Mouse (Mus musculus) spleen, embryonic (tissue): ENCODE measurements around the gene Capsl.

Experiments used
- CTCF ChIA-PET: fragments of 350-600 bp; sonication (Branson Sonifier 250); formaldehyde crosslinking; loops from one replicate; lab custom pipeline; 2022; lab: Charles Lee

Gene Capsl

DNA sequence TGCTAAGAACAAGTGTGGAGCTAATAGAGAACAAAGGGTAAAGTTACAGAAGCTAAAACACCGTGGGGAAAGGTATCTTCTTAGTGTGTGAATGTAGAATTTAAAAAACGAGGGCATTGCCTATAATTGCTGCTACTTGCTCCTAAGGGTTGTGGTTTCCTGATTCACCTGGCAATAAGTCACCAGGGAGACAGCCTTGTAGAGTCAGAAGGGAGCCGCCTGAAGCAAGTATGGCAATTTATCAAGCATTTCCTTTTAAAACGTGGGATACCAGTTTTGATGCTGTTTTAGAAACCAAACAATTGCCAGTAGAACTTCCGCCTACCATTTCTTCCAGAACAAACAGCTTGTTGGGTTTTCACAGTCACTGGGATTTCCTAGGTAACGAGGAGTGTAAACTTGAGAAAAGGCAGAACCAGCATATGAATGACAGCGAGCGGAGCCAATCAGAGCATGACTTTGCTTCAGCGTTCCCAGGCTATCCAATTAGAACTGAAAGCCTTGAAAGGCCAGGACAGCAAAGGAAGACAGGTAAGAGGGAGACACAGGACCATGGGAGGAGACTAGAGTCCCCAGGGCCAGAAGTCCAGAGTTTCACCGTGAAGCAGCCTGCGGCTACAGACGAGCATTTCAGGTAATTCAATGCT lies at the start of gene Capsl:
TSS of gene Capsl (plus strand) at position 495 of the 647 bp plus-strand sequence.
- CTCF ChIA-PET, result no interaction called here

DNA sequence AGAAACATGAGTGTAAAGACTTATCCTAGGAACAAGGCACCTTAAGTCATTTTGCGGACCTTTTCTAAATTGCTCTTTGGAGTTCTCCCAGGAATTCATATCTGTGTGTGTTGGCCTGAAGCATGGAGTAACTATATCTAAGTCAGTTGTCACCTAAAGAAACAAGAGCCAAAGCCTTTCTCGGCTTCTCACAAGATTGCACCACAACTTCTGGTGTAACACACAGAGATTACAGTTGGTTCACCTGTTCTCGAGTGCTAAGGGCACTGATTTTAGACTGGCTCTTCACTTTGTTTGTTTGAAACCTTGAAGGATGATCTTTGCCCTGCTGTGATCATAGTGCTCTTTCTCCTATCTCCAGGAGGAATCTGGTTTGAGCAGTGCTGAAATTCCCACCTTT lies 26.4 kb upstream of the Capsl start:
- CTCF ChIA-PET, result no interaction called here

DNA sequence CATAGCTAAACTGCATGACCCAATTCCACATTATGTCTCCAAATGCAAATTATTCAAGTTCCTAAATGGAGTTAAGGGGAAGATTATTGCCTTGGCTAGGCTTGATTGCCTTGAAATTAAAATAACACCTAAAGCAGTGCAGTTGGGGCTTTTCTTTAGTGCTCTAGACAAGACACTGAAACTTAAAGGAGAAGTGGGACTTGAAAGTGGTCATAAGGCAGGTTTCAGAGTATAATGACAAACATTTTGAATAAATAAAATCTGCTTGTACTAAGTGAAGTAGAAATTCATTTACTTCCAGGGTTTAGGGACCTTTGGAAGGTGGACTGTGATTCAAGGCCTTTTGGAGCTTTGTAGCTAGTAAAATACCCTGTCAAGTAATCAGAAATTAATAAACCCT lies 14.7 kb upstream of the Capsl start:
- CTCF ChIA-PET, result no interaction called here

DNA sequence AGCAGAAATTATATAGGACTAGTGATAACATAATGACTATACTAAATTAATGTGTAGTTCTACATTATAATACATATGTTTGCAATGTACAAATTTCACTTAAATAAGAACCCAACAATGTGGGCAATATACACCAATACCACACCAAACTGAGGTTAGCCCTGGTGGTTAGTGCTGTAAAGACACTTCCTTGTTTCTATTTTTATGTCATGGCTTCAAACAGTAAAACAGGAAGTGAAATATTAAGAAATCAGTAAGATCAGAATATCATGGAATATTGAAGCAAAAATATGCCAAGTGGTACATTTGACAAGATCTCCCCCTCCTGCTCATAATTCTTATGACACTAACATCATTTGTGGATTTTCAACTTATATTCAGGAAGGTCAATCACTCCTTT lies 8.0 kb upstream of the Capsl start:
- CTCF ChIA-PET, result no interaction called here

DNA sequence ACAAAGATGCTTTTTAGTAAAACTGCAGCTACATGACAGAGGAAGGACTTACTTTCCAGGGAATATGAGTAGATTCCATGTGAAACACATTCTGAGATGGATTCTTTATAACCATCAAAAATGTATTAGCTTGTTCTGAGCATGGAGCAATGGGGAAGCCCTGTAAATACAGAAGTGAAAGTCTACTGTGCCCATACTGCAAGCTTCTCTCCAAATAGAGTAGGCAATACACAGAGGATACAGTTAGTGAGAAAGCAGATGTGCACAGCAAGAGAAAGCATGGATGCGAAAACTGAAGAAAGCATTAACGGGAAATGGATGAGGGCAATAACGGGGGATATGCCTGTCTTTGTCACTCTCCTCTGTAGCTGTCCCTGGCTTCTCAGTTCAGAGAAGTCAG lies 6.0 kb upstream of the Capsl start:
- CTCF ChIA-PET, result no interaction called here

DNA sequence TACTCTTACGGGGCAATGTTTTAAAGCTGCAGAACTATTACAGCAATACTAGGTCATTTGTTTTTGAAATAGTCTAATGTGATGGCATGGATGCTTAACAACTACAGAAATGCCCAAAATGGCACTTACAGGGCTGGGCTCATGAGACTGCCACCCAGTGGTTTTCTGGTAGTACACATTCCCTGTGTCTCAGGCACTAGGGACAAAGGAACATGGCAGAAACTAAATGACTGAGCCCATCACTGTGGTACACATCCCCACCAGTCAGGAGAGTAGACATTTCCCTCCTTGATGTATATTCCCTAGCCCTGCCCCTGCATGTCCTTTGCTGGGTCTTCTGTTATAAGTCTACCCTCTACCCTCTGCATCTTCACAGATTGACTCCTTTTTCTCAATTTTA lies 16.2 kb downstream of the Capsl start:
- CTCF ChIA-PET, result no interaction called here

DNA sequence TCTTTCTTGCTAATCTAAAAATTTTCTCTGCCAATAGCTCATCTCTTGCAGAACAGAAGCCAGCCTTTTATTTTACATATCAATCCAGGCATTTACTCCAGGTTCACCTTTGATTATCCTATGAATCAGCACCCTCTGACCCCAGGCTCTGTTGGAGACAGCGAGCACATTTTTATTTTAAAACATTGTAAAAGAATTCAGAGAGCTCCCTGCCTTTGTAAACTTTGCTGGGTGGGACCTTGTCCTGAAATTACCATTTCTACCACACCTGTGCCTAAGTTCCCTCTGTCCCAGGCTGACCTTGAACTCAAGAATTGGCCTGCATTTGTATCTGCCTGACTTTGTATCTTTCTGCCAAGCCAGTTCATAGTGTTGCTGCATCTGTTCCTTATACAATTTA lies 17.0 kb downstream of the Capsl start:
- CTCF ChIA-PET, result interaction anchor here (0.7 kb wide), 1 partner anchor 150 kb away, joined by 4 read pairs; no protein-coding TSS in a partner anchor

DNA sequence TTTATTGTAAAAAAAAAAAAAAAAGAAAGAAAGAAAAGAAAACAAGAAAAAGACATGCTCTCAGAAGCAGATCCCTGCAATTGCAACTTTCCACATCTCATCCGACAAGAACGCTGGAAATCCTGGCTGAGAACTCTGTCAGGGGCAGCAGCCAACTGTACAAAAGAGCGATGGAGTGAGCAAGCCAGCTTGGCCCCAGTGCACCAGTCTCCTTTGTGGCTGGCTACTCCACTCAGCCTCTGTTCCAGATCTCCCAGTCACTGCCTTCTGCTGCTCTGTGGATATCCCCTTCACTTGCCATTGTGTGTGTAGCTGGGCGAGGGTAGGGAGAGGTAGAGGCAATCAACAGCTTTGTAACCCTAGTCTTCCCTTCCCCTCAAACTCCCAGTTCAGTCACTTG lies 18.4 kb downstream of the Capsl start:
- CTCF ChIA-PET, result no interaction called here

DNA sequence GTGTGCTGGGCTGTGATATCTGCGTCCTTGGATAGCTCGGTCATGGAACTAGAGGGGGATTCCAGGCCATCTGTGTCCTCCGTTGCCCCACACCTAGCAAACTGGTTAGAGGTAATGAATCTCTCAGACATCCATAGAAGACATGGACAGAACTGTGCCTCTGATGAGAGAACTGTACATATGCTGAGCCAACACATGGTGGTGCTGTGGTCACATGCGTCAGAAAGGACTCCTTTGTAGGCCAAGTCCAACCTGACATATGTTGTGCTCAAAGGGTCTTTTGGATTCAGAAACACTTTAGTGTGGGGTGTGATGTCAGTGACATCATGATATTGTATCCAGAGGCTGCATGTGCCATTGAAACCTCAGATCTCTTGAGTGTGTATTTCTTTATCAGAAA lies 19.4 kb downstream of the Capsl start:
- CTCF ChIA-PET, result no interaction called here

DNA sequence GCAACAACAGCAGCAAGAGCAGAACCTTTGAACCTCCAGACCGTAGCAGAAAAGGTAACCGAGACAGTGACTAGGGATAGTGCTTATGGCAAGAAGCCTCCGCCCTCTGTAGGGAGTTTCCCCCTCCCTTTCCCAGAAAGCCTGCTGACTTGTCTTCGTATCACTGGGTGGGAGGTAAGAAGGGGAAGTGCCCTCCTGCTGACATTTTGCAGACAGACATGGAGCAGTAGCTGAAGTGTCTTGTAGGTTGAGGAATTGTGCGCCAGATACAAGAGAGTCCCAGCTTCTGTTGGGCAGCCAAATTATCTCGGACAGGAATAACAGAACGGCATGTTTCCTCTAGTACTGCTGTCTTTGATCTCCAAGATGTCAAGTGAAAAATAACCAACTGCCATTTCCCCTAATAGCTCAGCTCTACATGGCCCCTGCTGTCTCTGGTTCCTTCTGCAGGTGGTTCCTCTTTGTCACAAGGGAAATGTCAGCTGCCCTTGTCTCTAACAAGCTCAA lies 27.7 kb downstream of the Capsl start:
- CTCF ChIA-PET, result interaction anchor here (0.5 kb wide), 1 partner anchor 194 kb away, joined by 4 read pairs; no protein-coding TSS in a partner anchor

DNA sequence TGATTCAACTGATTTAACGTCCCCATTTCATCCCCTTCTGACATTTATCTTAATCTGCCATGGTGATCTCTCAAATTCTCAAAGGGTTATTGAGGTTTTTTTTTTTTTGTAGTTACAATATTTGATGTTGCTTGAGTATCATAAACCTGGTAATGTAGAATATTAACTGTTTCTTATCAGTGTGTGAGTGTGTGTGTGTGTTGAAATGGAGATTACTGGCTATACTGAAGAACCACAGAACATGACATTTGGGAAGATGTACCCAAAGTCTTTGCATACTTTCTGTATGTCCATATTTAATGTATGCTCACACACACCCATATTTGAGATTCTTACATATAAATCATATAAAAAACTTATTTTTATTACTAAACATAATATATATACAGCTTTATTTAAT lies 28.2 kb downstream of the Capsl start:
- CTCF ChIA-PET, result interaction anchor here (0.5 kb wide), 1 partner anchor 193 kb away, joined by 4 read pairs; no protein-coding TSS in a partner anchor

DNA sequence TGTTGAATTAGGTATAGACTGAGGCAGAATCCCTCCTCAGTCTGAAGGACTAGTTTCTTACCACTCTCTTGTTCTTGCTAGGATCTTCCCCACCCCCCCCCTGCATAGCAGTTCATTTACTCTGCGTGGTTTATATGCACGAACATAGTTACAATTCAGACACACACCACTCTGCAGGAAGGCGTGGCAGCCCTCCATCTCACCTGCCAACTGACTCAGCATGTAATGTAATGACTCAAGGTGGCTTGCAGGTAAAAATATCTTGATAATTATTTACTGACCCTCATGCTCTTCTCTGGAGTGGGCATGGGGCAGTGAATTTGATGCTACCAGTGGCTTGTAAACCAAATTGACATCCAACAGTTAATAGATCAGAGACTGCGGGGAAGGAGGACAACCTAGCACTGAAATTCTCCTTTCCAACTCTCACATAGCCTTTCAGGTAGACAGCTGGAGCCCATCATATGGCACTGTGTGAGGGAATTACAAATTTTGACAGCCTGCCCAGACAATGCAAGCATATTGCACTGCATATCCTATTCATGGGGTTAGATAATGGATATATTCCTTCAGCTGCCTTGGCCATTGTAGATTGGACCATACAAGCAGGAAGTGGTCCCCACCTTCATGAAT lies 35.3 kb downstream of the Capsl start:
- CTCF ChIA-PET, result no interaction called here

DNA sequence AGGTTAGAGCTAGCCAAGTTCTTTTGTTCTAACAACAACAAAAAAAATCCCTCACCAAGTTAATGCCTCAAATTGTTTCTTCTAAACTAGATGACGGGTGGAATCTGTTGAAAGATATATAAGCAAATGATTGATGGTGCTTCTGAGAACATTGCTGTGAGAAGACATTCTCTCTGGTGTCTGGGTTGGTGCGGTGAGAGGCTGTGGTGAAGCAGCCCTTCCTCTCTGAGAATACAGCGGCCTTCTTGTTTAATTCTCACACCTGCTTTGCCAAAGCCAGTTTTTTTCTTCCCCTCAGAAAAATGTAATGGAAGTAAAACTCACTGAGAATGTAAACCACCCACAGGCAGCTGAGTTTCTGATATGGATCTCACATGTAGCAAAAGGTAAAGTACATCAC lies 36.3 kb downstream of the Capsl start:
- CTCF ChIA-PET, result interaction anchor here (0.7 kb wide), 1 partner anchor 631 kb away, joined by 3 read pairs; no protein-coding TSS in a partner anchor

DNA sequence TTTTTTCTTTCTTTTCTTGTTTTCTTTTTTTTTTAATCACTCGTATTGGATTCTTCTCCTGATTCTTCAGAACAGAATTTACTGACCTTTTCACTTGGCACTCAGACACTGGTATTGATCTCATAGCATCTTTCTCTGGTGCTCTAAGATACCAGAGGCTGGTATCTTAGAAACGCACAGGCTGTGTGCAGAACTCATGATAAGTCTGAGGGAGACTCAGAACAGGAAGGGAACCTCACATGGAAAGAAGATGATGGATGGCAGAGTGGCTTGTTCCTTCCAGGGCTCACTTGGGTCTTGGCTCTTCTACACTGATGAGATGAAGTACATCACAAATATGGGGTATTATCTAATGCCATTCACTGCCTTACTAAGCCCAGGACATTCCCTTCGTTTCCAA lies 36.8 kb downstream of the Capsl start:
- CTCF ChIA-PET, result interaction anchor here (0.7 kb wide), 1 partner anchor 630 kb away, joined by 3 read pairs; no protein-coding TSS in a partner anchor

DNA sequence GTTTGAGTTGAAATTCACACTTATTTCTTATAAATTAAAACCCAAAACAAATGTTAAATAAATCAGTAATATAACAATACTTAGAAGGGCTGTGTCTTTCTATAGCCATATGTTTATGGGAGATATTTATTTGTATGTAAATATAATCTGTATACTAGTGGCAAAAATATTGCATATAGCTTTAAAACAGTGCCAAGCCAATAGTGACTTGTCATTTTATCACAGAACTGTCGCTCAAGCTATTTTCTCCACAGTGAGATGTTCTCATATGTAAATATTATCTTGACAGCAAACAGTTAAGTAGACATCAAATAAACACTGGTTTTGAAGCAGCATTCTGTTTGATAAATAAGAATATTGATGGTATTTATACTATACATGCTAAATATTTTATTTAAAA lies 37.4 kb downstream of the Capsl start:
- CTCF ChIA-PET, result no interaction called here

DNA sequence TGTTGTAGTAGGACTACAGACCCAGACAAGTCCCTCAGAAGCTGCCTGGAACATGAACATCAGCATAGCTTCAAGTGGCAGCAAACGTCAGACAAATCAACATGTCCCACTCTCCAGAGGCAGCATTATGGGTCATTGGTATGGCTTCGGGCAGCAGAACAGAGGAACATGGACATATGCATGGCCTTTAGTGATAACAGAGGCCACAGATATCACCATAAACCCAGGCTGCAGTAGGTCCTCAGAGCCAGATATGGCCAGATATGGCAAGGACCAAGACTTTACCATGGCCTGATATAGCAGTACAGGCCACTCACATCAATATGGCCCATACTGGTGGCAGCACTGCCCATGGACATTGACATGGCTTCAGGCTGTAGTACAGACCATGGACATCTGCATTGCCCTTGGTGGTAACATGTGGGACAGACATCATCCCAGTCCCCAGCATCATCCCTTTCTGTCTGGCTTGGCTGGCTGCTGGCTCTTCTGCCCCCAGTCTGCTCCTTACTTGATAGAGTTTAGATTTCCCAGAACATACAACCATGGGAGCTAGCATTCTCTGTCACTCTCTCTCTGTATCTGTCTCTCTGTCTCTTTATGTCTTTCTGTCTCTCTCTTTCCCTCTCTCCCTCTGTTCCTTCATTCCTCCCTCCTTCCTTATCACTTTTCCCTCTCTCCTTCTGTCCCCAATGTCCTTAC lies 53.7 kb downstream of the Capsl start:
- CTCF ChIA-PET, result no interaction called here

DNA sequence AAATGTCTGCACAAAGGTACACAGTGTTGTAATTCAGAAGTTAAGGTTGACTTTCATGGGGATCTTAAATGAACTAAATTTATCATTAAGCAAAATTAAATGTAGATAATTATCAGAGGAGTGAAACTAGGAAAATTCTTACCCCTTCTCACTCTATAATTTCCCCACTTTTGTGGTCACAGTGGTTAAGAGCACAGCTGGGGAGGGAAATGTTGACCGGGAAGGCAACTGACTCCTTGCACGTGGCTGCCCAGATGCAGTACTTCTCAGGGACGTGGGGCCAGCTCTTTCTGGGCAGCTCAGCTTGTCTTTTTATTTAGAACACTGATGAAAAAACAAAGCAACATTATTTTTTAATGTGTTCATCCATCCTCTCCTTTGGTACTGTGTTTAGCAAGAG lies 56.2 kb downstream of the Capsl start:
- CTCF ChIA-PET, result no interaction called here
